Mouse (Mus musculus) bone marrow, adult 2 months (tissue): ENCODE data around the gene Zfp811.

Source experiments
- CTCF ChIP-seq: fragments of 200-500 bp; IDR thresholded peaks from 2 replicates; pipeline ENCODE4 v1.5.1; 2011; ENCODE audit warnings: low read length, control low read depth; ENCODE audit not compliant: control insufficient read depth, insufficient read depth
- POLR2A ChIP-seq: fragments of 200-500 bp; IDR thresholded peaks from 2 replicates; pipeline ENCODE4 v1.6.1; 2011; ENCODE audit warnings: low read depth, mild to moderate bottlenecking, control low read depth, low read length, borderline replicate concordance; ENCODE audit not compliant: control insufficient read depth

- no peak for TF ChIP-seq CTCF
- TF ChIP-seq POLR2A, result no peak
Measured at GRCm38 (mm10) chr17:32757331-32757730, 52.4 kb downstream of the Zfp811 start.
